Mouse (Mus musculus): ENCODE data around the gene Adgrb3. TPM values are rescaled to one million over a fixed set of nuclear protein-coding genes. Genes with fewer than 3 reads are reported as not detected.

The Adgrb3 gene
- polyA plus RNA-seq, 1 experiment from 2014 or later = 62.0 TPM

- no peak overlapping the region for H3K4me3 ChIP-seq (replicated peaks; ENCODE audit: low read length)
- no peaks in the 10 kb centered on the region for H3K27me3 ChIP-seq (ENCODE audit: control insufficient read depth, insufficient read depth, low read length)
- H3K4me1 ChIP-seq (replicated peaks; ENCODE audit: control insufficient read depth, insufficient read depth, low read length) = no peaks in the 10 kb centered on the region
- H3K36me3 ChIP-seq (replicated peaks; ENCODE audit: control insufficient read depth, insufficient read depth) = no peaks in the 10 kb centered on the region
- no peak overlapping the region for H3K27ac ChIP-seq
- 52% methylated on average over 2 of the region's 2 CpGs for WGBS
- no peak for ATAC-seq (ENCODE audit: low FRiP score)
- no peak for DNase-seq (ENCODE audit: low spot score)
- no peak overlapping the region for H3K9ac ChIP-seq
- no peaks in the 10 kb centered on the region for H3K9me3 ChIP-seq (ENCODE audit: control insufficient read depth, low read length)
- H3K4me2 ChIP-seq (replicated peaks) = no peak overlapping the region
Measured at GRCm38 (mm10) chr1:25435506-25435905, 394.0 kb downstream of the Adgrb3 start.

GRCm38 (mm10) chr1:25430219-25430862 is 399.2 kb downstream of the Adgrb3 start:
- ATAC-seq (ENCODE audit: low FRiP score) = peak; percentile 62; the same call in 1 of the 2 replicates
- H3K4me1 ChIP-seq (replicated peaks; ENCODE audit: control insufficient read depth, insufficient read depth, low read length) = no peaks in the 10 kb centered on the region
- 0 out of 2 replicates have a peak overlapping the region, but pooled peaks have one; percentile 4 for H3K27ac ChIP-seq
- WGBS = 40% methylated on average over 16 of the region's 16 CpGs
- no peaks in the 10 kb centered on the region for H3K9me3 ChIP-seq (ENCODE audit: control insufficient read depth, low read length)
- no peak overlapping the region for H3K9ac ChIP-seq
- H3K4me2 ChIP-seq (replicated peaks) = peak overlapping the region; percentile 20
- H3K4me3 ChIP-seq (replicated peaks; ENCODE audit: low read length) = no peak overlapping the region
- H3K36me3 ChIP-seq (replicated peaks; ENCODE audit: control insufficient read depth, insufficient read depth) = no peaks in the 10 kb centered on the region
- no peak for DNase-seq (ENCODE audit: low spot score)
- H3K27me3 ChIP-seq (ENCODE audit: control insufficient read depth, insufficient read depth, low read length) = no peaks in the 10 kb centered on the region

- no peak overlapping the region for H3K4me2 ChIP-seq (replicated peaks)
- H3K36me3 ChIP-seq (replicated peaks; ENCODE audit: control insufficient read depth, insufficient read depth) = no peaks in the 10 kb centered on the region
- H3K9me3 ChIP-seq (ENCODE audit: control insufficient read depth, low read length) = no peaks in the 10 kb centered on the region
- H3K27me3 ChIP-seq (ENCODE audit: control insufficient read depth, insufficient read depth, low read length) = no peaks in the 10 kb centered on the region
- H3K4me1 ChIP-seq (replicated peaks; ENCODE audit: control insufficient read depth, insufficient read depth, low read length) = no peaks in the 10 kb centered on the region
- H3K27ac ChIP-seq = no peak overlapping the region
- 78% methylated on average over 2 of the region's 2 CpGs for whole genome bisulfite sequencing
- H3K4me3 ChIP-seq (replicated peaks; ENCODE audit: low read length) = no peak overlapping the region
- ATAC-seq (ENCODE audit: low FRiP score) (no peak), DNase-seq (ENCODE audit: low spot score) (no peak)
- no peak overlapping the region for H3K9ac ChIP-seq
Measured at GRCm38 (mm10) chr1:25420701-25421100, 408.8 kb downstream of the Adgrb3 start.

- DNase-seq (ENCODE audit: low spot score) (no peak), ATAC-seq (ENCODE audit: low FRiP score) (no peak)
- H3K27ac ChIP-seq = no peak overlapping the region
Measured at GRCm38 (mm10) chr1:25419378-25419777, 410.1 kb downstream of the Adgrb3 start.

GRCm38 (mm10) chr1:25415084-25415483 is 414.4 kb downstream of the Adgrb3 start:
- Histone ChIP-seq H3K4me2 (replicated peaks) (no peak overlapping the region), H3K27ac (no peak overlapping the region), H3K9ac (no peak overlapping the region), H3K9me3 (ENCODE audit: control insufficient read depth, low read length) (no peaks in the 10 kb centered on the region), H3K4me3 (replicated peaks; ENCODE audit: low read length) (no peak overlapping the region), H3K36me3 (replicated peaks; ENCODE audit: control insufficient read depth, insufficient read depth) (no peaks in the 10 kb centered on the region), H3K27me3 (ENCODE audit: control insufficient read depth, insufficient read depth, low read length) (no peaks in the 10 kb centered on the region), H3K4me1 (replicated peaks; ENCODE audit: control insufficient read depth, insufficient read depth, low read length) (no peaks in the 10 kb centered on the region)
- 45% methylated on average over 2 of the region's 2 CpGs for WGBS
- no peak for ATAC-seq (ENCODE audit: low FRiP score)
- no peak for DNase-seq (ENCODE audit: low spot score)

More at GRCm38 (mm10) chr1:25419378-25419777, 410.1 kb downstream of the Adgrb3 start:
- Histone ChIP-seq H3K27me3 (ENCODE audit: control insufficient read depth, insufficient read depth, low read length) (no peaks in the 10 kb centered on the region), H3K9me3 (ENCODE audit: control insufficient read depth, low read length) (no peaks in the 10 kb centered on the region), H3K36me3 (replicated peaks; ENCODE audit: control insufficient read depth, insufficient read depth) (no peaks in the 10 kb centered on the region), H3K4me2 (replicated peaks) (no peak overlapping the region), H3K4me1 (replicated peaks; ENCODE audit: control insufficient read depth, insufficient read depth, low read length) (no peaks in the 10 kb centered on the region), H3K9ac (no peak overlapping the region), H3K4me3 (replicated peaks; ENCODE audit: low read length) (no peak overlapping the region)

GRCm38 (mm10) chr1:25364186-25364585 is 465.3 kb downstream of the Adgrb3 start:
- Histone ChIP-seq H3K4me1 (replicated peaks; ENCODE audit: control insufficient read depth, insufficient read depth, low read length) (no peaks in the 10 kb centered on the region), H3K36me3 (replicated peaks; ENCODE audit: control insufficient read depth, insufficient read depth) (no peaks in the 10 kb centered on the region), H3K4me2 (replicated peaks) (no peak overlapping the region), H3K27me3 (ENCODE audit: control insufficient read depth, insufficient read depth, low read length) (no peaks in the 10 kb centered on the region), H3K9ac (no peak overlapping the region), H3K27ac (no peak overlapping the region), H3K4me3 (replicated peaks; ENCODE audit: low read length) (no peak overlapping the region), H3K9me3 (ENCODE audit: control insufficient read depth, low read length) (no peaks in the 10 kb centered on the region)
- 96% methylated on average over 2 of the region's 2 CpGs for WGBS
- ATAC-seq (ENCODE audit: low FRiP score) (no peak), DNase-seq (ENCODE audit: low spot score) (no peak)

- no peak overlapping the region for H3K27ac ChIP-seq
- H3K4me2 ChIP-seq (replicated peaks) = no peak overlapping the region
- 88% methylated on average over 4 of the region's 4 CpGs for whole genome bisulfite sequencing
- no peaks in the 10 kb centered on the region for H3K4me1 ChIP-seq (replicated peaks; ENCODE audit: control insufficient read depth, insufficient read depth, low read length)
- H3K36me3 ChIP-seq (replicated peaks; ENCODE audit: control insufficient read depth, insufficient read depth) = no peaks in the 10 kb centered on the region
- H3K4me3 ChIP-seq (replicated peaks; ENCODE audit: low read length) = no peak overlapping the region
- ATAC-seq (ENCODE audit: low FRiP score) (no peak), DNase-seq (ENCODE audit: low spot score) (no peak)
- H3K9ac ChIP-seq = no peak overlapping the region
- no peaks in the 10 kb centered on the region for H3K9me3 ChIP-seq (ENCODE audit: control insufficient read depth, low read length)
- H3K27me3 ChIP-seq (ENCODE audit: control insufficient read depth, insufficient read depth, low read length) = no peaks in the 10 kb centered on the region
Measured at GRCm38 (mm10) chr1:25358554-25358953, 471.0 kb downstream of the Adgrb3 start.

GRCm38 (mm10) chr1:25355486-25355885 is 474.0 kb downstream of the Adgrb3 start:
- no peak overlapping the region for H3K4me3 ChIP-seq (replicated peaks; ENCODE audit: low read length)
- H3K27ac ChIP-seq = no peak overlapping the region
- no peaks in the 10 kb centered on the region for H3K27me3 ChIP-seq (ENCODE audit: control insufficient read depth, insufficient read depth, low read length)
- H3K4me1 ChIP-seq (replicated peaks; ENCODE audit: control insufficient read depth, insufficient read depth, low read length) = no peaks in the 10 kb centered on the region
- H3K9ac ChIP-seq = no peak overlapping the region
- H3K9me3 ChIP-seq (ENCODE audit: control insufficient read depth, low read length) = no peaks in the 10 kb centered on the region
- ATAC-seq (ENCODE audit: low FRiP score) = no peak
- H3K36me3 ChIP-seq (replicated peaks; ENCODE audit: control insufficient read depth, insufficient read depth) = no peaks in the 10 kb centered on the region
- DNase-seq (ENCODE audit: low spot score) = no peak
- WGBS = 96% methylated on average over 5 of the region's 5 CpGs
- no peak overlapping the region for H3K4me2 ChIP-seq (replicated peaks)

- Histone ChIP-seq H3K4me1 (replicated peaks; ENCODE audit: control insufficient read depth, insufficient read depth, low read length) (no peaks in the 10 kb centered on the region), H3K27me3 (ENCODE audit: control insufficient read depth, insufficient read depth, low read length) (no peaks in the 10 kb centered on the region), H3K4me3 (replicated peaks; ENCODE audit: low read length) (no peak overlapping the region), H3K4me2 (replicated peaks) (no peak overlapping the region), H3K27ac (no peak overlapping the region), H3K36me3 (replicated peaks; ENCODE audit: control insufficient read depth, insufficient read depth) (no peaks in the 10 kb centered on the region), H3K9ac (no peak overlapping the region), H3K9me3 (ENCODE audit: control insufficient read depth, low read length) (peaks cover 4% of the 10 kb centered on the region; the same call in 1 of the 2 replicates)
- DNase-seq (ENCODE audit: low spot score) (no peak), ATAC-seq (ENCODE audit: low FRiP score) (no peak)
Measured at GRCm38 (mm10) chr1:25344876-25345275, 484.6 kb downstream of the Adgrb3 start.

- Histone ChIP-seq H3K4me3 (replicated peaks; ENCODE audit: low read length) (no peak overlapping the region), H3K9ac (no peak overlapping the region), H3K4me1 (replicated peaks; ENCODE audit: control insufficient read depth, insufficient read depth, low read length) (no peaks in the 10 kb centered on the region), H3K27me3 (ENCODE audit: control insufficient read depth, insufficient read depth, low read length) (no peaks in the 10 kb centered on the region), H3K36me3 (replicated peaks; ENCODE audit: control insufficient read depth, insufficient read depth) (no peaks in the 10 kb centered on the region), H3K9me3 (ENCODE audit: control insufficient read depth, low read length) (no peaks in the 10 kb centered on the region), H3K27ac (no peak overlapping the region), H3K4me2 (replicated peaks) (no peak overlapping the region)
- no peak for DNase-seq (ENCODE audit: low spot score)
- 80% methylated on average over 2 of the region's 2 CpGs for WGBS
- ATAC-seq (ENCODE audit: low FRiP score) = no peak
Measured at GRCm38 (mm10) chr1:25325406-25325805, 504.1 kb downstream of the Adgrb3 start.
